Mouse (Mus musculus) embryonic facial prominence, embryonic 13.5 days (tissue): Measurements from ENCODE around the gene Prcc. TPM values are rescaled to one million over a fixed set of nuclear protein-coding genes. Genes with fewer than 3 reads are reported as not detected.
"Not testable (repeated sequence)": the region's sequence is repeated elsewhere in the genome, so short reads cannot be mapped to it uniquely, and the experiment has no call there.

Source experiments
- ATAC-seq: fragments of 200-750 bp; cut with Nextera tagmentation; 2 replicates; pipeline ENCODE4 v1.8.0; 2017; ENCODE audit warnings: low read depth; ENCODE audit not compliant: insufficient number of reproducible peaks, insufficient read depth, low FRiP score, low TSS enrichment
- H3K27ac ChIP-seq: fragments of 300-500 bp; sonication (generic); 2 replicates; pipeline ENCODE4 v1.5.1; 2015; ENCODE audit warnings: moderate library complexity, mild to moderate bottlenecking, inconsistent platforms
- H3K27me3 ChIP-seq: fragments of 300-500 bp; sonication (generic); 2 replicates; pipeline ENCODE4 v1.6.1; 2015; ENCODE audit warnings: mild to moderate bottlenecking, inconsistent platforms
- H3K36me3 ChIP-seq: fragments of 300-500 bp; sonication (generic); 2 replicates; pipeline ENCODE4 v1.6.1; 2015; ENCODE audit warnings: mild to moderate bottlenecking, inconsistent platforms
- H3K4me1 ChIP-seq: fragments of 300-500 bp; sonication (generic); 2 replicates; pipeline ENCODE4 v1.6.1; 2015; ENCODE audit warnings: inconsistent platforms
- H3K4me2 ChIP-seq: fragments of 300-500 bp; sonication (generic); 2 replicates; pipeline ENCODE4 v1.6.1; 2015; ENCODE audit warnings: moderate library complexity, mild to moderate bottlenecking, inconsistent platforms
- H3K4me3 ChIP-seq: fragments of 300-500 bp; sonication (generic); 2 replicates; pipeline ENCODE4 v1.5.1; 2015; ENCODE audit warnings: mild to moderate bottlenecking, inconsistent platforms
- H3K9ac ChIP-seq: fragments of 300-500 bp; sonication (generic); 2 replicates; pipeline ENCODE4 v1.6.1; 2015; ENCODE audit warnings: mild to moderate bottlenecking, inconsistent platforms
- H3K9me3 ChIP-seq: fragments of 300-500 bp; sonication (generic); 2 replicates; pipeline ENCODE4 v1.6.1; 2016; ENCODE audit warnings: inconsistent platforms
- WGBS: fragments of 180-500 bp; shearing (Covaris S2); methylation state at CpG from one replicate; pipeline ENCODE4 v1.1.7; 2015; ENCODE audit warnings: mixed read lengths; 5-methylcytosine and 5-hydroxymethylcytosine counted together
- polyA plus RNA-seq: library from polyadenylated mRNA; unstranded; fragments of >200 nt; fragmentation: Nextera tagmentation; extraction: Ambion mirVana; gene quantifications from 2 replicates; pipeline ENCODE4 v1.2.1, GENCODE M21; 2015

The Prcc gene
- polyA plus RNA-seq, 1 experiment from 2014 or later, result 17.7 TPM

DNA sequence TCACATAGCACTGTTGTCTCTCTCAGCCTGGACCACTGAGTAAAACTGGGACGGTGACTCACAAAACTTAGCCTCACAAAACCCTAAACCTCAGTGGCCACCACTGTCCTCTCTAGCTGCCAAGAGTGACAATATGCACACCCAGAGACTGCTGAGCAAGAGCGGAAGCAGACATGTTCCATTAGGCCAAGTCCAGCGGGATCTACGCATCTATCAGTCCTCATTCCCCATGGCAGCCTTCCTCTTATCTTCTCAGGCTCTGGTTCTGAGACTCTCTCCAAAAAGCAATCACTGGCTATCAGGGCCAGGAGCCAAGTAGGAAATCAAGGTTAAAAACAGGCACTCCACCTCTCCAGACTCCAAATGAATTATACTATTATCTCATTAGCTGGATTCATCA is 7.7 kb downstream of the Prcc start:
- ATAC-seq, result no peak
- Histone ChIP-seq H3K27ac (no peak overlapping the region), H3K27me3 (no peaks in the 10 kb centered on the region), H3K4me1 (no peaks in the 10 kb centered on the region), H3K9me3 (no peaks in the 10 kb centered on the region), H3K9ac (no peak overlapping the region), H3K36me3 (peaks cover 40% of the 10 kb centered on the region), H3K4me3 (no peak overlapping the region), H3K4me2 (no peak overlapping the region)
- WGBS, result 97% methylated on average over 4 of the region's 4 CpGs

DNA sequence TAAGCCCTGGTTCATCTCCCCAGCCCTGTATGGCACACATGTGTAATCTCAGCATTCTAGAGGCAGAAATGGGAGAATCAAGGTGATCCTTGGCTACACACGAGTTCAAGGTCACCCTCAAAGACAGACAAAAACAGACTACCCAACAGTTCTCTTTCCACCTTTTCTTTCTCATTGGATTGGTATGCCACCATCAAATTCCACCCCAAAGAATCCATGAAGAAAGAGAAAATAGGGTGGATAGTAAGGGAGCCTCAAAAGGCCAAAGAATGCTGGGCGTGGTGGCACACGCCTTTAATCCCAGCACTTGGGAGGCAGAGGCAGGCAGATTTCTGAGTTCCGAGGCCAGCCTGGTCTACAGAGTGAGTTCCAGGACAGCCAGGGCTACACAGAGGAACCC is 21.3 kb downstream of the Prcc start:
- not testable (repeated sequence) for H3K4me2 ChIP-seq, ATAC-seq, H3K4me3 ChIP-seq, H3K27ac ChIP-seq, H3K27me3 ChIP-seq, H3K4me1 ChIP-seq, H3K9me3 ChIP-seq, H3K9ac ChIP-seq
- peaks cover 87% of the 10 kb centered on the region for H3K36me3 ChIP-seq
- 92% methylated on average over 4 of the region's 4 CpGs for WGBS

DNA sequence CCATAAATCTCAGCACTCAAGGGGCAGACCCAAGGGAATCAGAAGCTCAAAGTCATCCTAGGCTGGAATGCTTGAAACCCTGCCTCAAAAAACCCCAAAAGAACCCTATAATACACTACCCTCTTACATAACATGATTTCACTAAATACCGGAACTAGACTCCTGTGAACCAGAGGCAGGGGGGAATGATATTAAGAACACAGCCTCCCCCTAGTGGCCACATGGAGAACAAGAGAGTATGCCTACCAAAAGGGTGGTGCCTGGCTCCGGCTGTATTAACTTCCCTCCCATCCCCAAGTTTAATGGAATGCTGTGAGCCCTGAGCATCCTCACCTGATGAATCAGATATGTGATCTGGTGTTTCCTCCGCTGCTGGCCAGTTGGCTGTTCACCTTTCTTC is 25.6 kb downstream of the Prcc start:
- peak; percentile 56 for ATAC-seq
- Histone ChIP-seq H3K9ac (no peak overlapping the region), H3K27me3 (no peaks in the 10 kb centered on the region), H3K4me3 (no peak overlapping the region), H3K4me2 (no peak overlapping the region), H3K9me3 (no peaks in the 10 kb centered on the region), H3K36me3 (peaks cover 79% of the 10 kb centered on the region), H3K4me1 (peaks cover 12% of the 10 kb centered on the region; the same call in 1 of the 2 replicates), H3K27ac (no peak overlapping the region)
- 29% methylated on average over 3 of the region's 3 CpGs for WGBS

DNA sequence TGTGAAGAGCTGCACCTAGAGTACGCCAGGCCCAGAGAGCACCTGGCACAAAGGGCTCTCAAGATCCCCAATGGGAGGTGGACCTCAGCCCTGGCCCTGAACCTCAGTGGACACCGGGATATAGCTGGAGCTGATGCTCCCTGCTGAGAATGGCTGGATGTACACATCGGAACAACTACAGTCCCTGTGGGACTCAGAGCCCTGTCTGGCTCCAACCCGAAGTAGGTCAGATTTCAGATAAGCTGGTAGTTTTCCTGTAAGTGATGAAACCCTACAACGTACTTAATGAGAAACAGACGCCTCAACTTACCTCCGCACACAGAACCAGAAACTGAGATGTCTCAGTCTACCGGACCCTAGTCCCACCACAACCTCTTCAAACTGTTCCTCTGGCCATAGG is 27.7 kb downstream of the Prcc start:
- Histone ChIP-seq H3K9ac (no peak overlapping the region), H3K4me3 (no peak overlapping the region), H3K9me3 (no peaks in the 10 kb centered on the region), H3K27me3 (no peaks in the 10 kb centered on the region), H3K4me1 (peaks cover 12% of the 10 kb centered on the region; the same call in 1 of the 2 replicates), H3K4me2 (no peak overlapping the region), H3K27ac (no peak overlapping the region), H3K36me3 (peaks cover 63% of the 10 kb centered on the region)
- 47% methylated on average over 8 of the region's 8 CpGs for WGBS
- ATAC-seq, result no peak

DNA sequence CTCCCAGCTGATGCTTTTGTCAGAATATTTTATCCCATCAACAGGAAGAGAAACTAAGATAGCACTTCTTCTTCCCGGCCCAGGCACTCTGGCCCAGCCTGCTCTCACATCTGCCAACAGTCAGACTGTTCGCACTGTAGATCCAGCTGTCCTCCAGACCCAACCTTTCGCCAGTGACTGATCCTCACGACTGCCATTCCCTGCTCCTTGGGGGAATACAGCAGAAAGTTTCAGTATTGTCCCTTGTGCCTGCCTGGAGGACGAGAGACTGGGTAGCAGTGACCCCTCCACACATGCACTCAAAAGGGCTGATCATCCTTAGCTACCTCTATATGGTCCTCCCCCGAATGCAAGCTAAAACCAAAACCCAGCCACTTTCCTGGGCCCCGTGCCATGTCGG is 29.5 kb downstream of the Prcc start:
- Histone ChIP-seq H3K9ac (no peak overlapping the region), H3K4me2 (no peak overlapping the region), H3K4me1 (peaks cover 12% of the 10 kb centered on the region; the same call in 1 of the 2 replicates), H3K4me3 (no peak overlapping the region), H3K27me3 (no peaks in the 10 kb centered on the region), H3K27ac (no peak overlapping the region), H3K36me3 (peaks cover 47% of the 10 kb centered on the region), H3K9me3 (no peaks in the 10 kb centered on the region)
- 82% methylated on average over 8 of the region's 8 CpGs for WGBS
- ATAC-seq, result no peak

DNA sequence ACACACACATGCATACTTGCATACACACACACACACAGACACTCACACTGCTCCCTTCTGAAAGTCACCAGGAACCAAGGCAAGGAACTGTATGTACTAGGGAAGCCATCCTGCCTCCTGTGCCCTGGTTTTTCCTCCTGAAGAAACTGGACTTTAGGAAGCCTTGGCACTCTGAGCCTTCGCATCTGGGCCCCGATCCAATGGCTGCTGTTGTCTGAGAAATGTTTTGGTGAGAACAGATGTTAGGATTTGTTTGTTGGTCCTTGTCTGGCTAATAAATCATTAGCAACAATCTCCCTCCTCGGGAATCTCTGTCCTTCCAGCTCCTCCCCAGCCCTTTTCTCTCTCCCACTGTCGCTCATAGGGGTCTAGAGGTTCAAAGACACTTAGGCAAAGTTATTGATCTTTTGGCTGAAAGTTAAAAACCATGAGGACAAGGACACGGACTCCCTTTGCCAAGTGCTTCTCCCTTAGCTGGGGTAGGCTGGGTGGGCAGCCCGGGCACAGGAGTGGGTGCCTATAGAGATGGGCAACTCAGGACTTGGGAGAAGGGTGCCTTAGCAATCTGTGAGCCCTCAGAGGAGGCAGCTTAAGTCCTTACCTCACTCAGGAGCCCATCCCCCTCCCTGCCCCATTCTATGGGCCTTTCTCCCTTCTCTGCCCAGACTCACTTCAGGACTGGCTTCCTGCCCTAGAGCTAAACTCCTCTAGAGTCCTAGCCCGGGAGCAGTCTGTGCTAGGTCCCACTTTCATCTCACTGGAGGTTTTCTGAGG is 30.4 kb downstream of the Prcc start:
- no peak overlapping the region for H3K4me2 ChIP-seq
- peaks cover 12% of the 10 kb centered on the region; the same call in 1 of the 2 replicates for H3K4me1 ChIP-seq
- no peak for ATAC-seq
- no peaks in the 10 kb centered on the region for H3K27me3 ChIP-seq
- no peak overlapping the region; the same call in 1 of the 2 replicates for H3K27ac ChIP-seq
- H3K4me3 ChIP-seq, result no peak overlapping the region
- no peak overlapping the region for H3K9ac ChIP-seq
- peaks cover 41% of the 10 kb centered on the region for H3K36me3 ChIP-seq
- no peaks in the 10 kb centered on the region for H3K9me3 ChIP-seq
- WGBS, result 65% methylated on average over 7 of the region's 7 CpGs

DNA sequence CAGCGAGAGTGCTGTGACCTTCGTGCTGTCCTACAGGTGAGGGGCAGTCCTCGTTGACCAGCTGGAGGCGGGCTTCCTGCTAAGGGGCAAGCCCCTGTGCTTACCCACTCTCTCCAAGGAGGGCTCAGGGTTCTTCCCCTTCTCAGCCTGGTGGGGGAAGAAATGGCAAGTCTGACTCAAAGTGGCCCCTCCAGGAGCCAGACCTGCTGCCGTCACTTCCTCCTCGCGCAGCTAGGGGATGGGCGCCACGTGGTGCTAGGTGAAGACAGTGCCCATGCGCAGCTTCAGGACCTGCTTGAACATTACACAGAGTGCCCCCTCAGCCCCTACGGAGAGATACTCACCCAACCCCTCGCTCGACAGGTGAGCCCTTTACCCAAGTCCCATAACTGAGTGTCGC is 36.3 kb downstream of the Prcc start:
- no peak overlapping the region for H3K27ac ChIP-seq
- no peak overlapping the region for H3K4me2 ChIP-seq
- 82% methylated on average over 14 of the region's 14 CpGs for WGBS
- H3K4me3 ChIP-seq, result no peak overlapping the region
- no peaks in the 10 kb centered on the region for H3K9me3 ChIP-seq
- no peak for ATAC-seq
- no peaks in the 10 kb centered on the region for H3K27me3 ChIP-seq
- no peak overlapping the region for H3K9ac ChIP-seq
- H3K4me1 ChIP-seq, result no peaks in the 10 kb centered on the region
- H3K36me3 ChIP-seq, result no peaks in the 10 kb centered on the region

DNA sequence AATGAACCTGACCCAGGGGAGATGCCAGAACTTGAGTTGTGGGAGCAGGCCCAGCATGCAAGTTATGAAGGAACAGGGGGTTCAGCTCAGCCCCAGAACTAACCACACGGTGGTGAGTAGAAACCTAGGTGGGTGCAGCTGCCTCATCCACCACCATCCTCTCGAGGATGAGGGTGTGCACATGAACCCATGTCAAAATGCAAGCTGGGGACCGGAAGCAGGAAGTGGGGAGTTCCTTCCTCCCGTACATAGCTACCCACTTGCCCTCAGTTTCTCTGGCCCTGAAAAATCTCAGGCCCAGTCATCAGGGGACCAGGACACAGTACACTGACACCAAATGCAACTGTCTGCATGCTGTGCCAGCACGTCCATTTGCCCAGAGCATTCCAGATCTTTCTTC is 37.7 kb downstream of the Prcc start:
- no peak for ATAC-seq
- no peaks in the 10 kb centered on the region for H3K27me3 ChIP-seq
- H3K4me2 ChIP-seq, result no peak overlapping the region
- no peaks in the 10 kb centered on the region for H3K4me1 ChIP-seq
- no peaks in the 10 kb centered on the region for H3K9me3 ChIP-seq
- WGBS, result 70% methylated on average over 5 of the region's 5 CpGs
- no peak overlapping the region for H3K9ac ChIP-seq
- no peak overlapping the region for H3K4me3 ChIP-seq
- H3K27ac ChIP-seq, result no peak overlapping the region
- no peaks in the 10 kb centered on the region for H3K36me3 ChIP-seq

DNA sequence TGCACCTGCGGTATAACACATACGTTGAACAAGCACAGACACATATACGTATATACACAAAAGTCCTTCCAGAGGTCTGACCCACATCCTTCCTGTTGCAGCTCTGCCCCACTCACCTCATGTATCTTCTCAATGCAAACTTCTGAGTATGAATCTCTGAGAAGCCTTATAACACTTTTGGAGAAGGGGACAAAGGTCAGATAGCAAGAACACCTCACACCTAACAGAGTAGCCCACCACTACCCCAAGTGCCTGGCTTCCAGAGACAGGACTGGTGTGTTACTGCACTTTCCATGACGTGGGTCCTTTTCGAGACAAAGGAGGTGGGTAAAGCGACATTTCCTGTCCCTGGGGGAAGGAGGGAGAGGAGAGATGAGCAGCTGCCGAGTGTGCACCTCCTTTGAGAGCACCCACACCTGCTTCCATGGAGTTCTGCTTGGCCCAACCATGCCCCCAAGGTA is 38.7 kb downstream of the Prcc start, which contains the start of gene Sh2d2a:
TSS of gene Sh2d2a (plus strand) at position 106 of the 461 bp plus-strand sequence.
- H3K9me3 ChIP-seq, result no peaks in the 10 kb centered on the region
- H3K4me1 ChIP-seq, result no peaks in the 10 kb centered on the region
- no peaks in the 10 kb centered on the region for H3K27me3 ChIP-seq
- WGBS, result 61% methylated on average over 7 of the region's 7 CpGs
- no peaks in the 10 kb centered on the region for H3K36me3 ChIP-seq
- no peak within 1 kb of the TSS for H3K27ac ChIP-seq
- H3K4me3 ChIP-seq, result no peak within 1 kb of the TSS
- H3K4me2 ChIP-seq, result no peak within 1 kb of the TSS
- ATAC-seq, result no peak
- H3K9ac ChIP-seq, result no peak within 1 kb of the TSS

DNA sequence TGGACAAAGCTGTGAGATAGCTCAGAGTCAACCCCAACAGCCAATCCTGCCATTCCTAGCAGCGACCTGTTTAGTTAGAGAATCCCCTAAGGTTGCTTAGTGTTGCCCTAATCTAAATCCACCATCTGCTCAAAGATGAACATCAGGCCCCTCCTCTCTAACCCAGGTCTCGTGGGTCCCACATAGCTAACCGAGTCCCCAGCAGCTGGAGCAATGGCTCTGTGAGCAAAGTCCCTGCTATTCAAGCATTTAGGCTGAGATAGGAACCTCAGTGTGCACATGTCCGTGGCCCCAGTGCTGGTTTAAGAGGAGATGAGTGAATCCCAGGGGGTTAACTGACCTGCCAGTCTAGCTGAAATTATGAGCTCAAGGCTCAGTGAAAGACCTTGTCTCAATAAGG is 39.2 kb downstream of the Prcc start:
- H3K36me3 ChIP-seq, result no peaks in the 10 kb centered on the region
- H3K4me3 ChIP-seq, result no peak overlapping the region
- no peak overlapping the region for H3K4me2 ChIP-seq
- H3K27me3 ChIP-seq, result no peaks in the 10 kb centered on the region
- H3K27ac ChIP-seq, result no peak overlapping the region
- no peaks in the 10 kb centered on the region for H3K9me3 ChIP-seq
- WGBS, result 67% methylated on average over 4 of the region's 4 CpGs
- H3K9ac ChIP-seq, result no peak overlapping the region
- no peaks in the 10 kb centered on the region for H3K4me1 ChIP-seq
- ATAC-seq, result no peak

DNA sequence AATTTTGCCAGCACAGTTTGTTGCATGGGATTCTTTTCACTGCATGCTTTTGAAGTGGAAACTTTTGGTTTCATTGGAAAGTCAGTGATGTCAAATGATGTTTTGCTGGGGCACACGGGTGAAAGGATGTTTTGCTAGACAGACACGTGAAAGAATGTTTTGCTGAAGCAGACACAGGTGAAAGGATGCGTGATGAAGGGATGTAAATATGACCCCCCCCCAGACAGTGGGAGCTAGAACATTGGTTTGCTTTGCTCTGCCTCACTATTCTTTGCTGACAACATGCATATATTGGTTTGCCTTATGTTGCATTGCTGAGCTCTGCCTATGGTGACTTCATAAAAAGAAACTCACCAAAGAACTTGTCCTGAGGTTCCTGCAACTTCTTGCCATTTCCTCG is 40.4 kb downstream of the Prcc start:
- 83% methylated on average over 4 of the region's 4 CpGs for WGBS
- no peak overlapping the region for H3K27ac ChIP-seq
- no peaks in the 10 kb centered on the region for H3K27me3 ChIP-seq
- no peak overlapping the region for H3K9ac ChIP-seq
- H3K36me3 ChIP-seq, result no peaks in the 10 kb centered on the region
- no peak for ATAC-seq
- no peaks in the 10 kb centered on the region for H3K4me1 ChIP-seq
- H3K4me2 ChIP-seq, result no peak overlapping the region
- no peak overlapping the region for H3K4me3 ChIP-seq
- H3K9me3 ChIP-seq, result no peaks in the 10 kb centered on the region

DNA sequence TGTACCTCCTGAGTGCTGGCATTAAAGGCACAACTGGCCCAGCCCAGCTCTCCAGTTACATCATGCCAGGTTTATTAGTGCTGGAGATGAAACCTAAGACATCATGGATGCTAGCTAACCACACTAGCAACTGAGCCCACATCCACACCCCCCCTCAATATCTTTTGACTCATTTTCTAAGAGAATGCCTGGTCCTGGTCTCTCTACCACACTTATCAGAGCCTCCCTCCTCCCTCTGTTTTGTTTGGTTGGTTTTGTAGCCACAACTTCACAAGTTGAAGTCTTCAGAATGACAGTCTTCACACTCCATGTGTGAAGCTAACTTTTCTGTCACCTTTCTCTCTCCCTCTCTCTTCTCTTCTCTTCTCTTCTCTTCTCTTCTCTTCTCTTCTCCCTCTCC is 44.5 kb downstream of the Prcc start:
- H3K27me3 ChIP-seq, result no peaks in the 10 kb centered on the region; the same call in 1 of the 2 replicates
- no peak for ATAC-seq

More for the DNA sequence above, 44.5 kb downstream of the Prcc start:
- no peak overlapping the region for H3K27ac ChIP-seq
- no peaks in the 10 kb centered on the region for H3K9me3 ChIP-seq
- no peak overlapping the region for H3K4me3 ChIP-seq
- no peaks in the 10 kb centered on the region for H3K36me3 ChIP-seq
- no peak overlapping the region for H3K4me2 ChIP-seq
- no peaks in the 10 kb centered on the region for H3K4me1 ChIP-seq
- no peak overlapping the region for H3K9ac ChIP-seq
